Mouse (Mus musculus) myocyte (in vitro differentiated cells): ENCODE results near the gene Bfsp2. TPM values are rescaled to one million over a fixed set of nuclear protein-coding genes. Genes with fewer than 3 reads are reported as not detected.

Source experiments
- H3K27me3 ChIP-seq: one replicate; pipeline ENCODE4 v1.6.1; 2011; ENCODE audit not compliant: control insufficient read depth, insufficient read depth, insufficient read length
- H3K36me3 ChIP-seq: one replicate; pipeline ENCODE4 v1.6.1; 2011; ENCODE audit not compliant: control insufficient read depth, insufficient read depth
- H3K4me2 ChIP-seq: one replicate; pipeline ENCODE4 v1.6.1; 2011; ENCODE audit warnings: low read depth, control low read depth
- H3K4me3 ChIP-seq: one replicate; pipeline ENCODE4 v1.5.1; 2011; ENCODE audit warnings: mild to moderate bottlenecking, control low read depth, moderate library complexity
- H3K79me2 ChIP-seq: one replicate; pipeline ENCODE4 v1.6.1; 2011; ENCODE audit not compliant: control insufficient read depth, insufficient read depth
- H3ac ChIP-seq: one replicate; pipeline ENCODE4 v1.6.1; 2011; ENCODE audit not compliant: control insufficient read depth, insufficient read length
- CEBPB ChIP-seq: IDR thresholded peaks from 2 replicates; pipeline ENCODE4 v1.6.1; 2011; ENCODE audit warnings: mild to moderate bottlenecking, moderate library complexity; ENCODE audit not compliant: poor library complexity, insufficient read depth, severe bottlenecking
- E2F4 ChIP-seq: IDR thresholded peaks from one replicate; pipeline ENCODE4 v1.6.1; 2011; ENCODE audit warnings: mild to moderate bottlenecking, control low read depth, moderate library complexity; ENCODE audit not compliant: insufficient read depth
- MAX ChIP-seq: IDR thresholded peaks from one replicate; pipeline ENCODE4 v1.6.1; 2011; ENCODE audit warnings: low read depth, mild to moderate bottlenecking, control low read depth
- MYOD1 ChIP-seq, 3 experiments: IDR thresholded peaks; one replicate each; pipeline ENCODE4 v1.6.1; 2011; ENCODE audit warnings: control low read depth in 2 of 3, low read depth in 2 of 3, mild to moderate bottlenecking in 2 of 3, moderate library complexity in 1 of 3; ENCODE audit not compliant: insufficient read length in 2 of 3, control insufficient read depth in 1 of 3
- MYOG ChIP-seq, 3 experiments: IDR thresholded peaks; one replicate each; pipeline ENCODE4 v1.6.1; 2011; ENCODE audit warnings: control low read depth in 2 of 3, low read depth in 2 of 3, mild to moderate bottlenecking in 2 of 3; ENCODE audit not compliant: insufficient read length in 2 of 3, control insufficient read depth in 1 of 3, insufficient read depth in 1 of 3
- POLR2A ChIP-seq: IDR thresholded peaks from one replicate; pipeline ENCODE4 v1.6.1; 2011; ENCODE audit warnings: low read depth, mild to moderate bottlenecking, control low read depth, moderate library complexity; ENCODE audit not compliant: insufficient read length
- POLR2AphosphoS2 ChIP-seq: IDR thresholded peaks from one replicate; pipeline ENCODE4 v1.6.1; 2011; ENCODE audit warnings: low read depth, control low read depth; ENCODE audit not compliant: insufficient read length
- REST ChIP-seq: IDR thresholded peaks from one replicate; pipeline ENCODE4 v1.6.1; 2011; ENCODE audit warnings: mild to moderate bottlenecking, control low read depth, moderate library complexity; ENCODE audit not compliant: insufficient read depth, insufficient read length
- SRF ChIP-seq: IDR thresholded peaks from one replicate; pipeline ENCODE4 v1.6.1; 2011; ENCODE audit warnings: low read depth; ENCODE audit not compliant: control insufficient read depth, insufficient read length
- TCF12 ChIP-seq: IDR thresholded peaks from one replicate; pipeline ENCODE4 v1.6.1; 2011; ENCODE audit warnings: mild to moderate bottlenecking, control low read depth; ENCODE audit not compliant: poor library complexity, insufficient read depth, severe bottlenecking
- TCF3 ChIP-seq: IDR thresholded peaks from one replicate; pipeline ENCODE4 v1.6.1; 2011; ENCODE audit warnings: low read depth, control low read depth; ENCODE audit not compliant: insufficient read length
- USF1 ChIP-seq: IDR thresholded peaks from one replicate; pipeline ENCODE4 v1.6.1; 2011; ENCODE audit warnings: low read depth, mild to moderate bottlenecking, control low read depth, moderate library complexity
- polyA plus RNA-seq: library from polyadenylated mRNA; unstranded; fragments of >200 nt; fragmentation: generic; extraction: Trizol; gene quantifications from one replicate; pipeline ENCODE4 v1.2.1, GENCODE M21; 2012; ENCODE audit warnings: missing spikeins

The Bfsp2 gene
- polyA plus RNA-seq, 1 experiment: 0.25 TPM

DNA sequence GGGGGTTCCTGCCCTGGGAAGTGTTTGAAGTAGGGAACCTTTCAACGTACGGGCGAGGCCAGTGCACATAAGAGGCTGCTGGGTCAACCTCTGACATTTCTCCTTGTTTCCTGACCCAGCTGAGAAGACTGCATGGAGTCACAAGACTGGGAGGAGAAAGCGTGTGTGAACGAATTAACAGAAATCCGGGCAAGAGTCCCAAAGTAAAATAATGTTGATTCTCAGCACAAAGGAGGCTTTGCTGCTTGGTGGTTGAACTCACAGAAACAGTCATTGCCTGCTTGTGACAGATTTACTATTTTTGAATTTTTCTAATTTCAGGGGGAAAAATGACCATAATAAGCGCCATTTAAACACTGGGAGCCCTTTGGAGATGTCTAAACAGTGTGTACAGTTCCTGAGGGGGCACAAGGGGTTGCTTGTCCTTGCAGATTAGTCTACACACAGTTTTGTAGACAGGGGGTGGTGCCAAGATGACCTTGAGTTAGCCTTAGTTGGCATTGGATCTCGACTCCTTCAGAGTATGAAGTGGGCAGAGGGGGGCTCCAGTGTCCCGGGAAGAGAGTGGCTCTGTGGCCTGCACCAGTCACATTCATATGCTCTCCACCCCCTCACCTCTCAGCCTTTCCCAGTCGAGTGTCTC lies 93.1 kb downstream of the Bfsp2 start:
- no peak for TF ChIP-seq MYOD1 (IDR thresholded peaks at IDR 0.05; ENCODE audit: control insufficient read depth in 1 of 3, insufficient read length in 2 of 3, low read depth in 2 of 3)
- TF ChIP-seq USF1: no peak
- no peak for TF ChIP-seq MAX
- TF ChIP-seq TCF3: no peak
- TF ChIP-seq REST: no peak
- TF ChIP-seq POLR2AphosphoS2: no peak
- no peak for TF ChIP-seq MYOG (IDR thresholded peaks at IDR 0.05; ENCODE audit: control insufficient read depth in 1 of 3, insufficient read depth in 1 of 3, insufficient read length in 2 of 3, low read depth in 2 of 3)
- no peak for TF ChIP-seq CEBPB
- H3K36me3 ChIP-seq: no peaks in the 10 kb centered on the region
- H3K79me2 ChIP-seq: no peaks in the 10 kb centered on the region
- H3K4me3 ChIP-seq: no peak overlapping the region
- no peak overlapping the region for H3ac ChIP-seq
- no peaks in the 10 kb centered on the region for H3K27me3 ChIP-seq
- H3K4me2 ChIP-seq: no peak overlapping the region

- Histone ChIP-seq H3K79me2 (no peaks in the 10 kb centered on the region), H3ac (no peak overlapping the region), H3K4me2 (no peak overlapping the region)
These were observed 93.6 kb downstream of the Bfsp2 start for GRCm38 (mm10) chr9:103386573-103386972.

DNA sequence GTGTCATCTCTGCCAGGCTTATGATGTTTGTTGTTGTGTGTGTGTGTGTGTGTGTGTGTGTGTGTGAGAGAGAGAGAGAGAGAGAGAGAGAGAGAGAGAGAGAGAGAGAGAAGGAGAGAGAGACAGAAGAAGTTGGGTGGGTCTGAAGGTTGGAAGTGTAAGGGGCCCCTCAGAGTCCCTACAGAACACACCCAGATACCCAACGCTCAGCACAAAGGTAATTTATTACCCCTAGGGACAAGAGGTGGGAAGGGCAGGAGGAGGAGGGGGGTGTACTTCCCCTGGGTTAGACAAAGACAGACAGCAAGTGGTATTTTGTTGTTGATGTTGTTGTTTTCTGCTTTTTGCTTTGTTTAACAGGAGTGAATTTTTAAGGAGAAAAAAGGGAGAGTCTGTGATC lies 94.6 kb downstream of the Bfsp2 start:
- Histone ChIP-seq H3K79me2 (no peaks in the 10 kb centered on the region), H3K4me2 (no peak overlapping the region), H3ac (no peak overlapping the region), H3K27me3 (no peaks in the 10 kb centered on the region), H3K4me3 (no peak overlapping the region), H3K36me3 (no peaks in the 10 kb centered on the region)
- TF ChIP-seq MAX (no peak), REST (no peak), E2F4 (no peak), POLR2A (no peak), TCF3 (no peak), USF1 (no peak), SRF (no peak), CEBPB (no peak), MYOG (IDR thresholded peaks at IDR 0.05; ENCODE audit: control insufficient read depth in 1 of 3, insufficient read depth in 1 of 3, insufficient read length in 2 of 3, low read depth in 2 of 3) (no peak), TCF12 (no peak), MYOD1 (IDR thresholded peaks at IDR 0.05; ENCODE audit: control insufficient read depth in 1 of 3, insufficient read length in 2 of 3, low read depth in 2 of 3) (no peak), POLR2AphosphoS2 (no peak)

More at GRCm38 (mm10) chr9:103386573-103386972, 93.6 kb downstream of the Bfsp2 start:
- Histone ChIP-seq H3K36me3 (no peaks in the 10 kb centered on the region), H3K4me3 (no peak overlapping the region), H3K27me3 (no peaks in the 10 kb centered on the region)
- TF ChIP-seq POLR2AphosphoS2: no peak
- no peak for TF ChIP-seq CEBPB
- no peak for TF ChIP-seq MYOG (IDR thresholded peaks at IDR 0.05; ENCODE audit: control insufficient read depth in 1 of 3, insufficient read depth in 1 of 3, insufficient read length in 2 of 3, low read depth in 2 of 3)
- no peak for TF ChIP-seq USF1
- TF ChIP-seq SRF: no peak
- no peak for TF ChIP-seq MYOD1 (IDR thresholded peaks at IDR 0.05; ENCODE audit: control insufficient read depth in 1 of 3, insufficient read length in 2 of 3, low read depth in 2 of 3)
- no peak for TF ChIP-seq E2F4
- TF ChIP-seq POLR2A: no peak
- no peak for TF ChIP-seq REST
- no peak for TF ChIP-seq TCF3
- no peak for TF ChIP-seq TCF12
- no peak for TF ChIP-seq MAX

GRCm38 (mm10) chr9:103384141-103384796 lies 96.0 kb downstream of the Bfsp2 start:
- Histone ChIP-seq H3K4me2 (no peak overlapping the region), H3ac (no peak overlapping the region), H3K4me3 (no peak overlapping the region), H3K79me2 (no peaks in the 10 kb centered on the region), H3K36me3 (no peaks in the 10 kb centered on the region), H3K27me3 (no peaks in the 10 kb centered on the region)
- peak in 2 of 3 experiments; percentile 45 to 74 for TF ChIP-seq MYOG (IDR thresholded peaks at IDR 0.05; ENCODE audit: control insufficient read depth in 1 of 3, insufficient read depth in 1 of 3, insufficient read length in 2 of 3, low read depth in 2 of 3)
- TF ChIP-seq USF1: no peak
- TF ChIP-seq MYOD1 (IDR thresholded peaks at IDR 0.05; ENCODE audit: control insufficient read depth in 1 of 3, insufficient read length in 2 of 3, low read depth in 2 of 3): peak in 2 of 3 experiments; percentile 79 to 80
- TF ChIP-seq TCF12: no peak
- no peak for TF ChIP-seq POLR2A
- no peak for TF ChIP-seq TCF3
- no peak for TF ChIP-seq E2F4
- no peak for TF ChIP-seq POLR2AphosphoS2
- TF ChIP-seq CEBPB: no peak
- no peak for TF ChIP-seq REST
- no peak for TF ChIP-seq SRF
- TF ChIP-seq MAX: no peak
